Mouse (Mus musculus): ENCODE measurements at regions not wholly inside any gene's neighbourhood (a gene's known extent, or its start where the extent isn't known, plus 50 kb on each side); places are given as distances from the start of the nearest gene placed in this dataset.

- peak; percentile 47 for ATAC-seq (replicated peaks; ENCODE audit: extremely low read depth, insufficient read depth, low FRiP score)
- H3K9me3 ChIP-seq (replicated peaks; ENCODE audit: control insufficient read depth, low read length), result peaks cover 4% of the 10 kb centered on the region; the same call in 1 of the 2 replicates
- peaks cover 8% of the 10 kb centered on the region for H3K27me3 ChIP-seq (ENCODE audit: control insufficient read depth, insufficient read depth, low read length)
- no peaks in the 10 kb centered on the region for H3K36me3 ChIP-seq (ENCODE audit: control insufficient read depth, insufficient read depth)
- peaks cover 45% of the 10 kb centered on the region for H3K4me1 ChIP-seq (ENCODE audit: control insufficient read depth, insufficient read depth, low read length)
- no peak overlapping the region for H3K9ac ChIP-seq (ENCODE audit: low read length)
- no peak overlapping the region for H3K4me2 ChIP-seq (ENCODE audit: low read depth, low read length)
- H3K27ac ChIP-seq (ENCODE audit: low read length), result peak overlapping the region; percentile 41
- no peak overlapping the region for H3K4me3 ChIP-seq (ENCODE audit: low read length)
- 34% methylated on average over 11 of the region's 11 CpGs for WGBS
These were observed 187.2 kb upstream of the Irx3 start for GRCm38 (mm10) chr8:91988866-91989633.

- Histone ChIP-seq H3K4me2 (ENCODE audit: low read depth, low read length) (peak overlapping the region; percentile 27), H3K4me3 (ENCODE audit: low read length) (no peak overlapping the region), H3K27me3 (ENCODE audit: control insufficient read depth, insufficient read depth, low read length) (peaks cover 2% of the 10 kb centered on the region), H3K4me1 (ENCODE audit: control insufficient read depth, insufficient read depth, low read length) (peaks cover 45% of the 10 kb centered on the region), H3K27ac (ENCODE audit: low read length) (peak overlapping the region; percentile 82), H3K36me3 (ENCODE audit: control insufficient read depth, insufficient read depth) (no peaks in the 10 kb centered on the region), H3K9ac (ENCODE audit: low read length) (no peak overlapping the region), H3K9me3 (replicated peaks; ENCODE audit: control insufficient read depth, low read length) (peaks cover 4% of the 10 kb centered on the region; the same call in 1 of the 2 replicates)
- WGBS, result 13% methylated on average over 6 of the region's 6 CpGs
- peak; percentile 93 for ATAC-seq (replicated peaks; ENCODE audit: extremely low read depth, insufficient read depth, low FRiP score)
These were observed 186.0 kb upstream of the Irx3 start for GRCm38 (mm10) chr8:91987854-91988253.

- Histone ChIP-seq H3K4me3 (ENCODE audit: low read length) (no peak overlapping the region), H3K36me3 (ENCODE audit: control insufficient read depth, insufficient read depth) (no peaks in the 10 kb centered on the region), H3K9me3 (replicated peaks; ENCODE audit: control insufficient read depth, low read length) (peaks cover 7% of the 10 kb centered on the region; the same call in 1 of the 2 replicates), H3K4me1 (ENCODE audit: control insufficient read depth, insufficient read depth, low read length) (peaks cover 11% of the 10 kb centered on the region), H3K27ac (ENCODE audit: low read length) (no peak overlapping the region), H3K27me3 (ENCODE audit: control insufficient read depth, insufficient read depth, low read length) (no peaks in the 10 kb centered on the region; the same call in 1 of the 2 replicates), H3K9ac (ENCODE audit: low read length) (no peak overlapping the region), H3K4me2 (ENCODE audit: low read depth, low read length) (no peak overlapping the region)
- WGBS, result 82% methylated on average over 2 of the region's 2 CpGs
- ATAC-seq (replicated peaks; ENCODE audit: extremely low read depth, insufficient read depth, low FRiP score), result no peak
These were observed 181.3 kb upstream of the Irx3 start for GRCm38 (mm10) chr8:91983171-91983570.

GRCm38 (mm10) chr8:91976900-91977585 lies 175.2 kb upstream of the Irx3 start:
- Histone ChIP-seq H3K4me1 (ENCODE audit: control insufficient read depth, insufficient read depth, low read length) (peaks cover 4% of the 10 kb centered on the region), H3K27me3 (ENCODE audit: control insufficient read depth, insufficient read depth, low read length) (no peaks in the 10 kb centered on the region; the same call in 1 of the 2 replicates), H3K9me3 (replicated peaks; ENCODE audit: control insufficient read depth, low read length) (peaks cover 2% of the 10 kb centered on the region; the same call in 1 of the 2 replicates), H3K9ac (ENCODE audit: low read length) (no peak overlapping the region), H3K4me2 (ENCODE audit: low read depth, low read length) (no peak overlapping the region), H3K27ac (ENCODE audit: low read length) (no peak overlapping the region), H3K4me3 (ENCODE audit: low read length) (no peak overlapping the region), H3K36me3 (ENCODE audit: control insufficient read depth, insufficient read depth) (no peaks in the 10 kb centered on the region)
- no peak for ATAC-seq (replicated peaks; ENCODE audit: extremely low read depth, insufficient read depth, low FRiP score)
- 65% methylated on average over 9 of the region's 9 CpGs for WGBS

- peak; percentile 58; the same call in 1 of the 2 replicates for ATAC-seq (replicated peaks; ENCODE audit: extremely low read depth, insufficient read depth, low FRiP score)
- Histone ChIP-seq H3K4me3 (ENCODE audit: low read length) (no peak overlapping the region), H3K9ac (ENCODE audit: low read length) (no peak overlapping the region), H3K27me3 (ENCODE audit: control insufficient read depth, insufficient read depth, low read length) (no peaks in the 10 kb centered on the region; the same call in 1 of the 2 replicates), H3K27ac (ENCODE audit: low read length) (no peak overlapping the region), H3K36me3 (ENCODE audit: control insufficient read depth, insufficient read depth) (no peaks in the 10 kb centered on the region), H3K9me3 (replicated peaks; ENCODE audit: control insufficient read depth, low read length) (no peaks in the 10 kb centered on the region), H3K4me2 (ENCODE audit: low read depth, low read length) (no peak overlapping the region), H3K4me1 (ENCODE audit: control insufficient read depth, insufficient read depth, low read length) (peaks cover 7% of the 10 kb centered on the region)
- 86% methylated on average over 2 of the region's 2 CpGs for whole genome bisulfite sequencing
These were observed 173.6 kb upstream of the Irx3 start for GRCm38 (mm10) chr8:91975460-91975859.

- no peak for ATAC-seq (replicated peaks; ENCODE audit: extremely low read depth, insufficient read depth, low FRiP score)
- Histone ChIP-seq H3K36me3 (ENCODE audit: control insufficient read depth, insufficient read depth) (no peaks in the 10 kb centered on the region), H3K27me3 (ENCODE audit: control insufficient read depth, insufficient read depth, low read length) (no peaks in the 10 kb centered on the region; the same call in none of the 2 replicates), H3K27ac (ENCODE audit: low read length) (no peak overlapping the region), H3K4me1 (ENCODE audit: control insufficient read depth, insufficient read depth, low read length) (peaks cover 12% of the 10 kb centered on the region), H3K9ac (ENCODE audit: low read length) (no peak overlapping the region), H3K9me3 (replicated peaks; ENCODE audit: control insufficient read depth, low read length) (no peaks in the 10 kb centered on the region), H3K4me3 (ENCODE audit: low read length) (no peak overlapping the region), H3K4me2 (ENCODE audit: low read depth, low read length) (no peak overlapping the region)
- 90% methylated on average over 3 of the region's 3 CpGs for WGBS
These were observed 172.8 kb upstream of the Irx3 start for GRCm38 (mm10) chr8:91974636-91975035.

- WGBS, result 83% methylated on average over 18 of the region's 18 CpGs
- H3K36me3 ChIP-seq (ENCODE audit: control insufficient read depth, insufficient read depth), result no peaks in the 10 kb centered on the region
- H3K4me1 ChIP-seq (ENCODE audit: control insufficient read depth, insufficient read depth, low read length), result peaks cover 13% of the 10 kb centered on the region
- H3K4me2 ChIP-seq (ENCODE audit: low read depth, low read length), result no peak overlapping the region
- H3K9me3 ChIP-seq (replicated peaks; ENCODE audit: control insufficient read depth, low read length), result no peaks in the 10 kb centered on the region
- no peak overlapping the region for H3K9ac ChIP-seq (ENCODE audit: low read length)
- no peak overlapping the region for H3K4me3 ChIP-seq (ENCODE audit: low read length)
- no peaks in the 10 kb centered on the region; the same call in none of the 2 replicates for H3K27me3 ChIP-seq (ENCODE audit: control insufficient read depth, insufficient read depth, low read length)
- no peak overlapping the region for H3K27ac ChIP-seq (ENCODE audit: low read length)
- no peak for ATAC-seq (replicated peaks; ENCODE audit: extremely low read depth, insufficient read depth, low FRiP score)
These were observed 172.1 kb upstream of the Irx3 start for GRCm38 (mm10) chr8:91973951-91974439.

- ATAC-seq (replicated peaks; ENCODE audit: extremely low read depth, insufficient read depth, low FRiP score), result peak; percentile 89
- WGBS, result 7% methylated on average over 16 of the region's 16 CpGs
- H3K4me1 ChIP-seq (ENCODE audit: control insufficient read depth, insufficient read depth, low read length), result peaks cover 28% of the 10 kb centered on the region
- peak overlapping the region; percentile 75 for H3K4me2 ChIP-seq (ENCODE audit: low read depth, low read length)
- H3K9me3 ChIP-seq (replicated peaks; ENCODE audit: control insufficient read depth, low read length), result no peaks in the 10 kb centered on the region
- peak overlapping the region; percentile 91 for H3K27ac ChIP-seq (ENCODE audit: low read length)
- H3K27me3 ChIP-seq (ENCODE audit: control insufficient read depth, insufficient read depth, low read length), result no peaks in the 10 kb centered on the region; the same call in none of the 2 replicates
- no peaks in the 10 kb centered on the region for H3K36me3 ChIP-seq (ENCODE audit: control insufficient read depth, insufficient read depth)
- H3K9ac ChIP-seq (ENCODE audit: low read length), result peak overlapping the region; percentile 71
- H3K4me3 ChIP-seq (ENCODE audit: low read length), result peak overlapping the region; percentile 47
These were observed 165.5 kb upstream of the Irx3 start for GRCm38 (mm10) chr8:91967407-91967806.
